Mouse (Mus musculus) myocyte (in vitro differentiated cells): ENCODE measurements around the gene C5ar2.

Experiments used
- MAX ChIP-seq: IDR thresholded peaks from one replicate; pipeline ENCODE4 v1.6.1; 2011; ENCODE audit warnings: low read depth, mild to moderate bottlenecking, control low read depth
- POLR2A ChIP-seq: IDR thresholded peaks from one replicate; pipeline ENCODE4 v1.6.1; 2011; ENCODE audit warnings: low read depth, mild to moderate bottlenecking, control low read depth, moderate library complexity; ENCODE audit not compliant: insufficient read length
- POLR2AphosphoS2 ChIP-seq: IDR thresholded peaks from one replicate; pipeline ENCODE4 v1.6.1; 2011; ENCODE audit warnings: low read depth, control low read depth; ENCODE audit not compliant: insufficient read length
- SRF ChIP-seq: IDR thresholded peaks from one replicate; pipeline ENCODE4 v1.6.1; 2011; ENCODE audit warnings: low read depth; ENCODE audit not compliant: control insufficient read depth, insufficient read length

GRCm38 (mm10) chr7:16204791-16205190 is 39.2 kb downstream of the C5ar2 start:
- no peak for TF ChIP-seq POLR2A
- no peak for TF ChIP-seq POLR2AphosphoS2
- TF ChIP-seq MAX = no peak
- no peak for TF ChIP-seq SRF
